Mouse (Mus musculus) cortical plate, adult 2 months (tissue): Measurements from ENCODE around the gene Spns3. TPM values are rescaled to one million over a fixed set of nuclear protein-coding genes. Genes with fewer than 3 reads are reported as not detected.

Experiments
- H3K27ac ChIP-seq: fragments of 200-500 bp; 2 replicates; pipeline ENCODE4 v1.5.1; 2012; ENCODE audit warnings: low read length, control low read depth, inconsistent platforms; ENCODE audit not compliant: insufficient read depth
- H3K4me1 ChIP-seq: fragments of 200-500 bp; 2 replicates; pipeline ENCODE4 v1.6.1; 2011; ENCODE audit warnings: low read length; ENCODE audit not compliant: control insufficient read depth, insufficient read depth
- H3K4me3 ChIP-seq: fragments of 200-500 bp; 2 replicates; pipeline ENCODE4 v1.5.1; 2011; ENCODE audit warnings: mild to moderate bottlenecking, low read length, control low read depth; ENCODE audit not compliant: insufficient read depth
- CTCF ChIP-seq: fragments of 200-500 bp; IDR thresholded peaks from 2 replicates; pipeline ENCODE4 v1.5.1; 2011; ENCODE audit warnings: mild to moderate bottlenecking, control low read depth, low read length; ENCODE audit not compliant: insufficient read depth; ENCODE audit errors: extremely low read depth
- POLR2A ChIP-seq: fragments of 200-500 bp; IDR thresholded peaks from 2 replicates; pipeline ENCODE4 v1.6.1; 2011; ENCODE audit warnings: mild to moderate bottlenecking, low read length, control low read depth; ENCODE audit not compliant: insufficient read depth; ENCODE audit errors: extremely low read depth
- polyA plus RNA-seq: library from polyadenylated mRNA; depleted of rRNA; stranded (reverse); fragments of >200 nt; gene quantifications from 2 replicates; pipeline ENCODE4 v1.2.3, GENCODE M21; 2012

The Spns3 gene
- polyA plus RNA-seq, 1 experiment = 0.33 TPM

DNA sequence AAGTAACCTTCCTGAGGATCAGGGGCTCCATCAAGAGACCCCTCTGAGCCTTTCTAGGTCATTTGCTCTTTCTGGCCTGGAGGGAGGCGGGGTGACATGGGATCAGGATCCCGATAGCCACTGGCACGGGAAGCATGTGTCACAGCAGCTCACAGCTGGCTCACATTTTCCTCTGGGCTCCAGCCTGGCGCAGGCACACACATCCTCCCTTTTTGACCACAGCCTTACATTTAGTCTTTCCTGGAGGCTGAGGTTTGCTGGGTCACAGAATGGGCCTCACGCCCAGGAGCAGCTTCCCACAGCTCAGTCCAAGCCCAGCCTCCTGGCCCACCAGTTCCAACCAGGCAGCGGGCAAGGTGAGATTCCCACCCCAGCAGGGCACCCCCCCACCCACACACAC is 72.1 kb downstream of the Spns3 start:
- no peak for TF ChIP-seq POLR2A
- no peak for TF ChIP-seq CTCF
- H3K4me3 ChIP-seq = no peak overlapping the region
- no peak overlapping the region for H3K27ac ChIP-seq
- no peaks in the 10 kb centered on the region for H3K4me1 ChIP-seq

DNA sequence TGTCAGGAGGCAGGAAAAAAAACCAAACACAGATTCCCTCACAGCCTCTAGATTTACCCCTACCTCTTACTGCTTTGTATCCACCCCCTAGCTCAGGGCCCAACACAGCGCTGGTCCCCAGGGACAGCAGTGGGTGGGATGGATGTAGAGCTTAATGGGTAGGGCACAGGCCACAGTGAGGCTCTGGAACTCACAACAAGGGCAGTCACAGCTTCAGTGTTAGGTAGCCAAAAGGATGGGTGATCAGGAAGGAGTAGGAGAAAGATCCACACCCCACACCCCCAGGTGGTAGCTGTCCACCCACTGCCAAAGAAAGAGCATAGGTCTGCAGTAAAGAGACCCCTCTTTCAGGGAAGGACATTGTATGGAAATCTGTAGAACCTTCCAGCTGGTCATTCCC is 72.7 kb downstream of the Spns3 start:
- Histone ChIP-seq H3K4me3 (no peak overlapping the region), H3K4me1 (no peaks in the 10 kb centered on the region), H3K27ac (no peak overlapping the region)
- TF ChIP-seq CTCF (no peak), POLR2A (no peak)

GRCm38 (mm10) chr11:72477182-72477581 is 73.1 kb downstream of the Spns3 start:
- Histone ChIP-seq H3K27ac (no peak overlapping the region), H3K4me1 (no peaks in the 10 kb centered on the region), H3K4me3 (no peak overlapping the region)
- TF ChIP-seq POLR2A = no peak
- TF ChIP-seq CTCF = no peak

GRCm38 (mm10) chr11:72476074-72476625 is 74.2 kb downstream of the Spns3 start:
- H3K27ac ChIP-seq = no peak overlapping the region
- TF ChIP-seq POLR2A = no peak
- no peak for TF ChIP-seq CTCF
- no peak overlapping the region for H3K4me3 ChIP-seq
- no peaks in the 10 kb centered on the region for H3K4me1 ChIP-seq

DNA sequence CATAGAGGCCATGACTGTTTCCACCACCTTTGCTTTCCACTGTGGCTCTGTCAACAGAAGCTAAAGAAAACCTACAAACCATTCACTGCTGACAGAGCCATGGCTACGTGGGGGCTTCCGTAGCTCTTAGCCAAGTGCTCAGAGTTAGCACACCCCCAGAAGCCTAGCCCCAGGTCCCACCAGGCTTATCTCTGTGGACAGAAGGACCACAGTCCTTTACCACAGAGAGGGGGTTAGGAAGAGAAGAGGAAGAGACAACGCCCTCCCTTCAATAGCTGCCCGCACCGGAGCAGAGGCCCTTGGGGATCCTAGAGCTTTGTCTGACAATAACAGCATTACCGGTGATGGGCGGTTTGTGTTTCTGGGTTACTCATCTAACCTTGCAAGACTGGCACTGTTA is 74.9 kb downstream of the Spns3 start:
- TF ChIP-seq POLR2A (no peak), CTCF (no peak)
- peaks cover 1% of the 10 kb centered on the region; the same call in 1 of the 2 replicates for H3K4me1 ChIP-seq
- H3K4me3 ChIP-seq = no peak overlapping the region
- no peak overlapping the region for H3K27ac ChIP-seq

- no peak overlapping the region for H3K27ac ChIP-seq
- no peak overlapping the region for H3K4me3 ChIP-seq
- peaks cover 4% of the 10 kb centered on the region for H3K4me1 ChIP-seq
- TF ChIP-seq CTCF = no peak
- no peak for TF ChIP-seq POLR2A
Measured at GRCm38 (mm10) chr11:72474926-72475325, 75.4 kb downstream of the Spns3 start.

DNA sequence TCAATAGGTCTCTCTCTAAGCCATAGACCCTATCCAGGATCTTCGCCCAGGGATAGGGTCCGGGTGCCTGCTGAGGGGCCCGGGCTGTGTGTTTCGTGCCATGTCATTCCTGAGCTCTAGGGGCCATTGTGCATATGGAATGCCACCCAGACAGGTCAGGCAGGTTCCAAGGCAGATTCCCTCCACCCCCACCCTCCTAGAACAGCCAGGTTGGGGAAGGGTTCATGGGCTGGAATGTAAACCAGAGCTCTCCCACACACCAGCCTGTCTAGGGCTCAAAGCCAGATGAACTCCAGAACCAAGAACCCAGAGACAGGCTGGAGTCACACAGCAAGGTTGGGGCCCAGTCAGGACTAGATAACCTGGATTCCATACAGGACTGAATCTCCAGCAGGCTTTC is 76.8 kb downstream of the Spns3 start:
- no peak overlapping the region for H3K4me3 ChIP-seq
- peaks cover 6% of the 10 kb centered on the region for H3K4me1 ChIP-seq
- TF ChIP-seq POLR2A (no peak), CTCF (no peak)
- no peak overlapping the region for H3K27ac ChIP-seq

- H3K27ac ChIP-seq = no peak overlapping the region
- no peak overlapping the region for H3K4me3 ChIP-seq
- H3K4me1 ChIP-seq = peaks cover 12% of the 10 kb centered on the region
- TF ChIP-seq CTCF (no peak), POLR2A (no peak)
Measured at GRCm38 (mm10) chr11:72471381-72471780, 78.9 kb downstream of the Spns3 start.

- TF ChIP-seq POLR2A (no peak), CTCF (no peak)
- peaks cover 12% of the 10 kb centered on the region for H3K4me1 ChIP-seq
- H3K27ac ChIP-seq = peak overlapping the region; percentile 22; the same call in 1 of the 2 replicates
Measured at GRCm38 (mm10) chr11:72470004-72470403, 80.3 kb downstream of the Spns3 start.

GRCm38 (mm10) chr11:72469217-72469616 is 81.1 kb downstream of the Spns3 start:
- H3K27ac ChIP-seq = 0 out of 2 replicates have a peak overlapping the region, but pooled peaks have one; percentile 13
- peaks cover 12% of the 10 kb centered on the region for H3K4me1 ChIP-seq
- TF ChIP-seq POLR2A = no peak
- TF ChIP-seq CTCF = no peak
- H3K4me3 ChIP-seq = no peak overlapping the region

More at GRCm38 (mm10) chr11:72470004-72470403, 80.3 kb downstream of the Spns3 start:
- H3K4me3 ChIP-seq = no peak overlapping the region

- TF ChIP-seq POLR2A (no peak), CTCF (no peak)
- no peak overlapping the region for H3K4me3 ChIP-seq
- H3K4me1 ChIP-seq = peaks cover 12% of the 10 kb centered on the region
- 0 out of 2 replicates have a peak overlapping the region, but pooled peaks have one; percentile 13 for H3K27ac ChIP-seq
Measured at GRCm38 (mm10) chr11:72468525-72468924, 81.8 kb downstream of the Spns3 start.
